Mouse (Mus musculus): ENCODE results near the gene Dna2. TPM values are rescaled to one million over a fixed set of nuclear protein-coding genes. Genes with fewer than 3 reads are reported as not detected.

Dna2 gene
- polyA plus RNA-seq, 1 experiment from 2014 or later: 15.9 TPM

DNA sequence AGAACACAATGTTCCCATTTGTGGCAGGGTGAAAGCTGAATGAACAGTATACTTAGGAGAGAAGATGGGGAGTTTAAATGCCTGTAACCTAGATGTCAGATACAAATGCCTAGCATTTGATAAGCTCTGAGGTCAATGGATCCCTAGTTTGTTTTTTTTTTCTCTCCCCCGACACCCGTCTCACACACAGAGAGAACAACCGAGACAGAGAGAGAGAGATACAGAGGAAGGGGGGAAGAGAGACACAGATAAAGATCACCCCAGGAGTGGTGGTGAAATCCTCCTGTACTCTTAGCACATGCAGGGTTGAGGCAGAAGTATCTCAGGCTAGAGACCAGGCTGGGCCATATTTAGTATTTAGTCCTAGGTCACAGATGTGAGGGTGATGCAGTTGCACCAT, 27.8 kb upstream of the Dna2 start:
- ATAC-seq (ENCODE audit: insufficient number of reproducible peaks, insufficient read depth, low FRiP score, low read depth): no peak
- H3K36me3 ChIP-seq (ENCODE audit: control insufficient read depth, insufficient read depth, low read length): no peaks in the 10 kb centered on the region

GRCm38 (mm10) chr10:62919925-62920765, 26.7 kb upstream of the Dna2 start, which contains the start of gene Slc25a16:
Slc25a16 (plus strand) TSS chr10:62920633.
- no peaks in the 10 kb centered on the region for H3K9me3 ChIP-seq (ENCODE audit: control insufficient read depth, low read depth, low read length)
- WGBS: 6% methylated on average over 50 of the region's 50 CpGs
- no peaks in the 10 kb centered on the region for H3K4me1 ChIP-seq (ENCODE audit: control insufficient read depth, insufficient read depth, low read length)
- H3K36me3 ChIP-seq (ENCODE audit: control insufficient read depth, insufficient read depth, low read length): no peaks in the 10 kb centered on the region
- peak within 1 kb of the TSS; percentile 93 for H3K4me3 ChIP-seq (ENCODE audit: low read depth, low read length)
- peak; percentile 98 for ATAC-seq (ENCODE audit: insufficient number of reproducible peaks, insufficient read depth, low FRiP score, low read depth)
- H3K27ac ChIP-seq (ENCODE audit: low read length): peak within 1 kb of the TSS; percentile 76
- no peaks in the 10 kb centered on the region for H3K27me3 ChIP-seq (ENCODE audit: control insufficient read depth, insufficient read depth, low read length)
- H3K4me2 ChIP-seq (replicated peaks; ENCODE audit: low read depth, low read length): peak within 1 kb of the TSS; percentile 81
- peak within 1 kb of the TSS; percentile 90 for H3K9ac ChIP-seq (replicated peaks; ENCODE audit: low read depth, low read length)

More for the DNA sequence above, 27.8 kb upstream of the Dna2 start:
- no peaks in the 10 kb centered on the region for H3K4me1 ChIP-seq (ENCODE audit: control insufficient read depth, insufficient read depth, low read length)
- no peak overlapping the region for H3K4me2 ChIP-seq (replicated peaks; ENCODE audit: low read depth, low read length)
- H3K9ac ChIP-seq (replicated peaks; ENCODE audit: low read depth, low read length): no peak overlapping the region
- 57% methylated on average over 3 of the region's 3 CpGs for WGBS
- no peak overlapping the region for H3K27ac ChIP-seq (ENCODE audit: low read length)
- no peak overlapping the region for H3K4me3 ChIP-seq (ENCODE audit: low read depth, low read length)
- H3K27me3 ChIP-seq (ENCODE audit: control insufficient read depth, insufficient read depth, low read length): no peaks in the 10 kb centered on the region
- no peaks in the 10 kb centered on the region for H3K9me3 ChIP-seq (ENCODE audit: control insufficient read depth, low read depth, low read length)

- no peaks in the 10 kb centered on the region for H3K36me3 ChIP-seq (ENCODE audit: control insufficient read depth, insufficient read depth, low read length)
- WGBS: under 1% methylated on average over 29 of the region's 29 CpGs
- peak; percentile 64; the same call in 1 of the 2 replicates for ATAC-seq (ENCODE audit: insufficient number of reproducible peaks, insufficient read depth, low FRiP score, low read depth)
- H3K27me3 ChIP-seq (ENCODE audit: control insufficient read depth, insufficient read depth, low read length): no peaks in the 10 kb centered on the region
- no peaks in the 10 kb centered on the region for H3K9me3 ChIP-seq (ENCODE audit: control insufficient read depth, low read depth, low read length)
- H3K4me2 ChIP-seq (replicated peaks; ENCODE audit: low read depth, low read length): peak overlapping the region; percentile 81
- peak overlapping the region; percentile 61 for H3K27ac ChIP-seq (ENCODE audit: low read length)
- H3K4me3 ChIP-seq (ENCODE audit: low read depth, low read length): peak overlapping the region; percentile 93
- H3K4me1 ChIP-seq (ENCODE audit: control insufficient read depth, insufficient read depth, low read length): no peaks in the 10 kb centered on the region
- H3K9ac ChIP-seq (replicated peaks; ENCODE audit: low read depth, low read length): peak overlapping the region; percentile 90
Measured at GRCm38 (mm10) chr10:62920766-62921156, 26.1 kb upstream of the Dna2 start.

GRCm38 (mm10) chr10:62924096-62924635, 22.7 kb upstream of the Dna2 start:
- ATAC-seq (ENCODE audit: insufficient number of reproducible peaks, insufficient read depth, low FRiP score, low read depth): no peak
- peaks cover 5% of the 10 kb centered on the region; the same call in 1 of the 2 replicates for H3K36me3 ChIP-seq (ENCODE audit: control insufficient read depth, insufficient read depth, low read length)
- WGBS: 84% methylated on average over 4 of the region's 4 CpGs

DNA sequence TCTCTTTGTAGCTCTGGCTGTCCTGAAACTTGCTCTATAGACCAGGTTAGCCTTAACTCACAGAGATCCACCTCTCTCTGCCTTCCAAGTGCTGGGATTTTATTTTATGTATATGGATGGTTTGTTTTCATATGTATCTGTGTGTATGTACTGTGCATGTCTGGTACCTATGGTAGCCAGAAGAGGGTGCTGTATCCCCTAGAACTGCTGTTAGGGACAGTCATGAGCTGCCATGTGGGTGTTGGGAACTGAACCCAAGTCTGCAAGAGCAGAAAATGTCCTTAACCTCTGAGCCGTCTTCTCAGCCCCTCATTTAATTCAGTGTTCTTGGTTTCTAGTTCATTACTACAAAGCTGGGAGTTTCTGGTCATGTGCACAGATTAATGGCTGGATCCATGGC, 14.4 kb upstream of the Dna2 start:
- H3K27ac ChIP-seq (ENCODE audit: low read length): no peak overlapping the region
- no peak overlapping the region for H3K4me2 ChIP-seq (replicated peaks; ENCODE audit: low read depth, low read length)
- ATAC-seq (ENCODE audit: insufficient number of reproducible peaks, insufficient read depth, low FRiP score, low read depth): no peak
- no peak overlapping the region for H3K4me3 ChIP-seq (ENCODE audit: low read depth, low read length)
- H3K27me3 ChIP-seq (ENCODE audit: control insufficient read depth, insufficient read depth, low read length): no peaks in the 10 kb centered on the region
- H3K9ac ChIP-seq (replicated peaks; ENCODE audit: low read depth, low read length): no peak overlapping the region
- no peaks in the 10 kb centered on the region for H3K9me3 ChIP-seq (ENCODE audit: control insufficient read depth, low read depth, low read length)
- WGBS: 89% methylated on average over 1 of the region's 1 CpGs
- peaks cover 19% of the 10 kb centered on the region for H3K36me3 ChIP-seq (ENCODE audit: control insufficient read depth, insufficient read depth, low read length)
- H3K4me1 ChIP-seq (ENCODE audit: control insufficient read depth, insufficient read depth, low read length): no peaks in the 10 kb centered on the region

More at GRCm38 (mm10) chr10:62924096-62924635, 22.7 kb upstream of the Dna2 start:
- Histone ChIP-seq H3K9ac (replicated peaks; ENCODE audit: low read depth, low read length) (no peak overlapping the region), H3K4me2 (replicated peaks; ENCODE audit: low read depth, low read length) (no peak overlapping the region), H3K4me3 (ENCODE audit: low read depth, low read length) (no peak overlapping the region), H3K9me3 (ENCODE audit: control insufficient read depth, low read depth, low read length) (no peaks in the 10 kb centered on the region), H3K4me1 (ENCODE audit: control insufficient read depth, insufficient read depth, low read length) (no peaks in the 10 kb centered on the region), H3K27me3 (ENCODE audit: control insufficient read depth, insufficient read depth, low read length) (no peaks in the 10 kb centered on the region), H3K27ac (ENCODE audit: low read length) (no peak overlapping the region)

DNA sequence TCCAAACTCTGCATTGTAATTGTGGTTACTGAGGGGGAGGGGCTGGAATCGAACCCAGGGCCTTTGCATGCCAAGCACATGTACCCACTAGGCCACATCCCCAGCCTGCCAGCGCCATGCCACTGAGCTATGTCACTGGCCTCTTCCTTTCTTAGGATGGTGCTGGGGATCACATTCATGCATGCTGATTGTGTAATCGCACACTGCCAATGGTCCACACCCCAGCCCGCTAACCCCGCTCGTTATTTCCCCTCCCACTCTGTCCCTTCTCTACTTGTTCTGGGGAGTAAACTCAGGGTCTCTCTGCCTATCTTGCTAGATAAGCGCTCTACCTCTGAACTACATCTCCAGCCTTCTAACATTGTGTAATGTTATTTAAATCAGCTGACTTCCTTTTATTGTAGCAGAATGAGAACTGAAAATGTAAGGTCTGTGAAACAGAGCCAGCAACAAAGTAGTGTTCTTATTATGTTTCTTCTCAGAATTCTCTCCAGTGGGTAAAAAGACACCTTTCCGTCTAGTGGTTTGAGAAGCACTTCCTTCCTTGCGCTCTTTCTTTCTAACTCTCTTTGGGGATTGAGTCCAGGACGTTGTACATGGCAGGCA, 1.7 kb upstream of the Dna2 start:
- no peak overlapping the region for H3K4me2 ChIP-seq (replicated peaks; ENCODE audit: low read depth, low read length)
- ATAC-seq (ENCODE audit: insufficient number of reproducible peaks, insufficient read depth, low FRiP score, low read depth): no peak
- peaks cover 4% of the 10 kb centered on the region; the same call in 1 of the 2 replicates for H3K4me1 ChIP-seq (ENCODE audit: control insufficient read depth, insufficient read depth, low read length)
- H3K27ac ChIP-seq (ENCODE audit: low read length): no peak overlapping the region
- no peak overlapping the region for H3K4me3 ChIP-seq (ENCODE audit: low read depth, low read length)
- H3K36me3 ChIP-seq (ENCODE audit: control insufficient read depth, insufficient read depth, low read length): peaks cover 8% of the 10 kb centered on the region
- H3K27me3 ChIP-seq (ENCODE audit: control insufficient read depth, insufficient read depth, low read length): no peaks in the 10 kb centered on the region
- 89% methylated on average over 10 of the region's 10 CpGs for WGBS
- no peak overlapping the region for H3K9ac ChIP-seq (replicated peaks; ENCODE audit: low read depth, low read length)
- H3K9me3 ChIP-seq (ENCODE audit: control insufficient read depth, low read depth, low read length): no peaks in the 10 kb centered on the region

DNA sequence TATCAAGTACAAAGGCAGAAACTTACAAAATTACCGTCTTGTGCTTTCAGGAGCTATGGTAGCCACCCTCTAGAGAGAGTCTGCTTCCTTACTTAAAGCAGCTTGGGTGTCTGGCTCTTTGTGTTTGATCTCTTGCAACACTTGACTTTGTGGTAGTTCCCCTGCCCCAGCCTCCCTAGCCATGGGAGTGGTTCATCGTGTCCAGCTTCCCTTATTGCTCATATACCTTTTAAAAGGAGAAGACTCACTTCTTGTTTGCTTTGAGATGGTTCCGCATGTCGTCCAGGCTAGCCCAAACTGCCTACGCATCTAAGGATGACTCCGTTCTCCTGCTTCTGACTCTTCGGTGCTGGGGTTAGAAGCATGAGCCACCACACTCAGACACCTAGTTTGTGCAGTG, 1.7 kb downstream of the Dna2 start:
- ATAC-seq (ENCODE audit: insufficient number of reproducible peaks, insufficient read depth, low FRiP score, low read depth): no peak
- H3K4me1 ChIP-seq (ENCODE audit: control insufficient read depth, insufficient read depth, low read length): peaks cover 4% of the 10 kb centered on the region; the same call in 1 of the 2 replicates
- H3K4me3 ChIP-seq (ENCODE audit: low read depth, low read length): no peak overlapping the region
- no peak overlapping the region for H3K9ac ChIP-seq (replicated peaks; ENCODE audit: low read depth, low read length)
- no peak overlapping the region for H3K4me2 ChIP-seq (replicated peaks; ENCODE audit: low read depth, low read length)
- 94% methylated on average over 7 of the region's 7 CpGs for WGBS
- no peaks in the 10 kb centered on the region for H3K9me3 ChIP-seq (ENCODE audit: control insufficient read depth, low read depth, low read length)
- peaks cover 4% of the 10 kb centered on the region for H3K36me3 ChIP-seq (ENCODE audit: control insufficient read depth, insufficient read depth, low read length)
- H3K27ac ChIP-seq (ENCODE audit: low read length): no peak overlapping the region
- H3K27me3 ChIP-seq (ENCODE audit: control insufficient read depth, insufficient read depth, low read length): no peaks in the 10 kb centered on the region

DNA sequence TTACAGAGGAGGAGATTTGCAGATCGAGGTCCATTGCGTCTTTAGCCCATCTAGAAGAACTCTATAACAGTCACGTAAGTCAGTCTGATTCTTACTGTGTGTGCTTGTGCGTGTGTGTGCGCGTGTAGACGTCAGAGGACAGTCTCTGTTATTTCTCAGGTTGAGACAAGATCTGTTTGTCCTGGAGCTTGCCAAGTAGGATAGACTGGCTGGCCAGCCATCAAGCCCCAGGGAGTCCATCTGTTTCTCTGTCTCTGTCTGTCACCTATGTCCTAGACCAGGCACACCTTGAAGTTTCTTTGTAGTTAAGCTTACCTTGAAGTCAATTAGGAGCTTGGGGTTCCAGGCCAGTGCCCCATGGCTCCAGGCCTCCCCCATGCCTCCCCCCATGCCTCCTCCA, 17.1 kb downstream of the Dna2 start:
- Histone ChIP-seq H3K4me3 (ENCODE audit: low read depth, low read length) (no peak overlapping the region), H3K9ac (replicated peaks; ENCODE audit: low read depth, low read length) (no peak overlapping the region), H3K9me3 (ENCODE audit: control insufficient read depth, low read depth, low read length) (no peaks in the 10 kb centered on the region), H3K4me2 (replicated peaks; ENCODE audit: low read depth, low read length) (no peak overlapping the region), H3K4me1 (ENCODE audit: control insufficient read depth, insufficient read depth, low read length) (no peaks in the 10 kb centered on the region), H3K27ac (ENCODE audit: low read length) (no peak overlapping the region), H3K36me3 (ENCODE audit: control insufficient read depth, insufficient read depth, low read length) (peaks cover 32% of the 10 kb centered on the region), H3K27me3 (ENCODE audit: control insufficient read depth, insufficient read depth, low read length) (no peaks in the 10 kb centered on the region)
- 91% methylated on average over 7 of the region's 7 CpGs for WGBS
- ATAC-seq (ENCODE audit: insufficient number of reproducible peaks, insufficient read depth, low FRiP score, low read depth): no peak

All from stomach, embryonic 14.5 days (tissue).